ENCODE assay signal across 8 mouse cellular contexts in genomic region chr8:56622470-56623024, GRCm38 (mm10).
DNase-seq lines count a peak whose midpoint lies in the region; ATAC-seq and TF ChIP-seq lines count a peak whose summit lies in the region.
"Had no signal": no experiment of that assay in that cellular context is flagged by ENCODE, and none has a peak within 500 bp of the region (broad histone marks: within the 10 kb centered on the region; RNA-seq: fewer than 3 reads in every experiment).

No protein-coding gene starts in this region.

- ATAC-seq in neural tube, embryonic 11.5 days (ENCODE audit: insufficient read depth, low FRiP score, low TSS enrichment) = no peak
- no peak for ATAC-seq in forebrain, embryonic 16.5 days
- ATAC-seq in limb, embryonic 14.5 days (ENCODE audit: low FRiP score, low read depth) = peak; percentile 17; the same call in 1 of the 2 replicates
- ATAC-seq in stomach, embryonic 16.5 days (ENCODE audit: insufficient read depth, low FRiP score) = no peak

- DNase-seq in neural tube, embryonic 11.5 days (ENCODE audit: low spot score) = peak; percentile 41
- no peak for DNase-seq in neural tube, embryonic 10.5 days (ENCODE audit: extremely low spot score, low spot score)
- no peak for DNase-seq in limb, embryonic 14.5 days (ENCODE audit: low spot score)
- no peak for DNase-seq in adrenal gland, postnatal 4 days (ENCODE audit: low spot score in 2 of 2)
- no peak for DNase-seq in spleen, postnatal 14 days (ENCODE audit: low spot score in 2 of 2)

- WGBS in neural tube, embryonic 11.5 days = 1% methylated on average over 18 of the region's 18 CpGs
- 2% methylated on average over 18 of the region's 18 CpGs for WGBS in forebrain, embryonic 16.5 days
- WGBS in limb, embryonic 14.5 days = 4% methylated on average over 18 of the region's 18 CpGs
- WGBS in stomach, embryonic 16.5 days = 14% methylated on average over 18 of the region's 18 CpGs

- peak overlapping the region; percentile 36 for H3K4me2 ChIP-seq in neural tube, embryonic 11.5 days (ENCODE audit: low read depth)
- H3K4me2 ChIP-seq in forebrain, embryonic 16.5 days (ENCODE audit: low read length) = peak overlapping the region; percentile 29
- H3K4me2 ChIP-seq in limb, embryonic 14.5 days (replicated peaks; ENCODE audit: low read depth, low read length, severe bottlenecking) = peak overlapping the region; percentile 50
- H3K4me2 ChIP-seq in stomach, embryonic 16.5 days (ENCODE audit: low read depth, low read length) = peak overlapping the region; percentile 40

- no peaks in the 10 kb centered on the region for H3K9me3 ChIP-seq in neural tube, embryonic 11.5 days (ENCODE audit: control insufficient read depth, low read length)
- no peaks in the 10 kb centered on the region for H3K9me3 ChIP-seq in forebrain, embryonic 16.5 days (ENCODE audit: control insufficient read depth, low read length)
- H3K9me3 ChIP-seq in limb, embryonic 14.5 days (ENCODE audit: control insufficient read depth, low read length) = no peaks in the 10 kb centered on the region
- H3K9me3 ChIP-seq in stomach, embryonic 16.5 days (replicated peaks; ENCODE audit: control insufficient read depth, low read length) = no peaks in the 10 kb centered on the region

- no peak overlapping the region for H3K27ac ChIP-seq in neural tube, embryonic 11.5 days (ENCODE audit: low read depth, low read length)
- no peak overlapping the region for H3K27ac ChIP-seq in forebrain, embryonic 16.5 days (ENCODE audit: low read length)
- H3K27ac ChIP-seq in limb, embryonic 14.5 days (replicated peaks; ENCODE audit: low read depth, low read length) = no peak overlapping the region
- H3K27ac ChIP-seq in stomach, embryonic 16.5 days (ENCODE audit: low read length) = no peak overlapping the region

- H3K4me1 ChIP-seq in neural tube, embryonic 11.5 days (ENCODE audit: control insufficient read depth, insufficient read depth, low read length) = peaks cover 11% of the 10 kb centered on the region
- 0 out of 2 replicates have a peak, but pooled peaks cover 6% of the 10 kb centered on the region for H3K4me1 ChIP-seq in forebrain, embryonic 16.5 days (replicated peaks; ENCODE audit: control insufficient read depth, insufficient read depth, low read length)
- peaks cover 12% of the 10 kb centered on the region for H3K4me1 ChIP-seq in limb, embryonic 14.5 days (ENCODE audit: control insufficient read depth, insufficient read depth, low read length)
- H3K4me1 ChIP-seq in stomach, embryonic 16.5 days (ENCODE audit: control insufficient read depth, insufficient read depth, low read length) = peaks cover 12% of the 10 kb centered on the region

- H3K36me3 ChIP-seq in neural tube, embryonic 11.5 days (ENCODE audit: control insufficient read depth, insufficient read depth, low read length) = no peaks in the 10 kb centered on the region
- H3K36me3 ChIP-seq in forebrain, embryonic 16.5 days (ENCODE audit: control insufficient read depth, insufficient read depth) = no peaks in the 10 kb centered on the region
- no peaks in the 10 kb centered on the region for H3K36me3 ChIP-seq in limb, embryonic 14.5 days (ENCODE audit: control insufficient read depth, insufficient read depth, low read length)
- H3K36me3 ChIP-seq in stomach, embryonic 16.5 days (ENCODE audit: control insufficient read depth, insufficient read depth, low read length) = no peaks in the 10 kb centered on the region

- no peak overlapping the region for H3K4me3 ChIP-seq in neural tube, embryonic 11.5 days (ENCODE audit: low read depth, low read length)
- peak overlapping the region; percentile 13; the same call in 1 of the 2 replicates for H3K4me3 ChIP-seq in forebrain, embryonic 16.5 days (replicated peaks; ENCODE audit: low read length)
- H3K4me3 ChIP-seq in limb, embryonic 14.5 days (replicated peaks; ENCODE audit: low read length) = peak overlapping the region; percentile 27
- H3K4me3 ChIP-seq in stomach, embryonic 16.5 days (replicated peaks; ENCODE audit: low read length) = peak overlapping the region; percentile 8; the same call in 1 of the 2 replicates
- H3K4me3 ChIP-seq: myocyte had no signal

- 0 out of 2 replicates have a peak, but pooled peaks cover 8% of the 10 kb centered on the region for H3K27me3 ChIP-seq in neural tube, embryonic 11.5 days (ENCODE audit: control insufficient read depth, insufficient read depth, low read length)
- H3K27me3 ChIP-seq in forebrain, embryonic 16.5 days (replicated peaks; ENCODE audit: control insufficient read depth, insufficient read depth, low read length) = peaks cover 44% of the 10 kb centered on the region
- peaks cover 18% of the 10 kb centered on the region; the same call in 1 of the 2 replicates for H3K27me3 ChIP-seq in limb, embryonic 14.5 days (ENCODE audit: control insufficient read depth, insufficient read depth, low read length)
- H3K27me3 ChIP-seq in stomach, embryonic 16.5 days (ENCODE audit: control insufficient read depth, insufficient read depth, low read length) = peaks cover 23% of the 10 kb centered on the region

- H3K9ac ChIP-seq in neural tube, embryonic 11.5 days (ENCODE audit: low read length) = no peak overlapping the region
- H3K9ac ChIP-seq in forebrain, embryonic 16.5 days (replicated peaks; ENCODE audit: low read depth, low read length) = no peak overlapping the region
- no peak overlapping the region for H3K9ac ChIP-seq in limb, embryonic 14.5 days (ENCODE audit: low read depth, low read length, severe bottlenecking)
- peak overlapping the region; percentile 41; the same call in 1 of the 2 replicates for H3K9ac ChIP-seq in stomach, embryonic 16.5 days (ENCODE audit: low read length)

- no peak for TF ChIP-seq POLR2A in limb, embryonic 14.5 days (IDR thresholded peaks at IDR 0.05; ENCODE audit: borderline replicate concordance, extremely low read depth, insufficient read depth, insufficient read length)
